Mouse (Mus musculus): ENCODE data around the gene Fbp1. TPM values are rescaled to one million over a fixed set of nuclear protein-coding genes. Genes with fewer than 3 reads are reported as not detected.
"Not testable (repeated sequence)": the region's sequence is repeated elsewhere in the genome, so short reads cannot be mapped to it uniquely, and the experiment has no call there.

Gene Fbp1
- total RNA-seq, 2 experiments from 2014 or later = 0.20 to 0.70 TPM

DNA sequence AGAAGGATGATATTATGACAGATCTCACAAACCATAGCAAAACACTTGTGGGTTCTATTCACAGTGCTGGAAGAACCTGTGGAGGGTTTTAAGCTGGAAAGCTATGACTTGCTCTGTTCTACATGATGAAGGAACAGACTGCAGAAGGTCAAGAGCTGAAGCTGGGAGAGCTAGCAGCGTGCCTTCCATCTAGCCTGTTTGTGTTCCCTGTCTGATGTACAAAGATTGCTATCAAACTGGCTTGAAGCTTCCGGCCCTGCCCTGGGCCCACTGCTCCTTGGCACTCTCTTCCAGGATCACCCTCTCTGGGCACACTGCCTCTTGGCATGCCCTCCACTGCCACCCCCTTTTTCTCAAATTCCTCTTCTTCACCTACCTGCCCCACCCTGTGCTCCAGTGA lies 1.2 kb upstream of the Fbp1 start:
- ATAC-seq (ENCODE audit: poor library complexity, severe bottlenecking) = no peak

DNA sequence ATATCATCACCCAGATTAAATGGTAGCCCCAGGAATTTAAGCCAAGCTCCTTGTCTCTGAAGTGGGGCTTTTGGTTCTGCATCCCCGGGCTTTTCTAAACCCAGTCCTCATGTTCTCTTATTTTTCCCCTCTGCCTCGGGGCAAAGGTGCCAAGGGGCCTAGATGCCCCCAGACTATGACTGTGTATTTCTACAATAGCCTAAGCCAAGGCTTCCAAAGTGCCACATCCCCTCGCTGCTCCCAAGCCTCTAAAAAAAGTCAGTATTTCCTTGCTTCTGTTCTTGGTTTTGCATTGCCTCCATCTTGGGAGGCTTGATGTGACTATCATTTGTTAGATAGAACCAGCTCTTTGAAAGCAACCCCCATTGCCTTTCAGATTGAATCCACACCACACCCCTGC lies 3.5 kb downstream of the Fbp1 start:
- no peak for ATAC-seq (ENCODE audit: poor library complexity, severe bottlenecking)

DNA sequence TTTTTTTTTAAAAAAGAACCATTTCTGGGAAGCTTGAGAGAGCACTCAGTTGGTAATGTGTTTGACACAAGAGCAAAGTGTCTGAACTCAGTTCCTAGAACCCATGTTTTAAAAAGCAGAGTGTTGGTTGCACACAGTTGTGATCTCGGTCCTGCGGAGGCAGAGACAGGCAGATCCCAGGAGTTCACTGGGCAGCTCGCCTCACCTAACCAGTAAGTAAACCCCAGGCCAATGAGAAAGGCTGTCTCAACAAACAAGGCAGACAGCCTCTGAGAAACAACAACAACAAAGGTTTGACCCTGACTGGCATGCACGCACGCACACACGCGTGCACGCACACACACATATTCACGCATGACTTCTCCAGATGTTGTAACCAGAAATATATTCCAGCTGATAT lies 4.2 kb downstream of the Fbp1 start:
- no peak for ATAC-seq (ENCODE audit: poor library complexity, severe bottlenecking)

DNA sequence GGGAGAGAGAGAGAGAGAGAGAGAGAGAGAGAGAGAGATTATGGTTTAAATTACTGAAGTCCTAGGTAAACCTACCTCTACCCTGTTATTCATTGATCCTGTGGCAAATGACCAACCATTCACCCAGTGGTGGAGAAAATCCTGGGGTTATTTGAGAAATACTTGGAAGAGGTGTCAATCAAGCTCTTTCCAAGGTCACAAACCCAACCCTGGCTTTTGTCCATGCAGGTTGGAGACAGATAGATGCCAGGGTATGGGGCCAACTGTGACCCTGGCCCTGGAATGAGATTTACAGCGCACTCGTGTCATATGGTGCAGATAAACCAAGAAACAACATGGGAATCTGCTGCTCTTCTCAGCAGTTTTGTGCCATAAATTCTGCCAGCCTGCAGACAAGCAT lies 4.6 kb downstream of the Fbp1 start:
- ATAC-seq (ENCODE audit: poor library complexity, severe bottlenecking) = no peak

DNA sequence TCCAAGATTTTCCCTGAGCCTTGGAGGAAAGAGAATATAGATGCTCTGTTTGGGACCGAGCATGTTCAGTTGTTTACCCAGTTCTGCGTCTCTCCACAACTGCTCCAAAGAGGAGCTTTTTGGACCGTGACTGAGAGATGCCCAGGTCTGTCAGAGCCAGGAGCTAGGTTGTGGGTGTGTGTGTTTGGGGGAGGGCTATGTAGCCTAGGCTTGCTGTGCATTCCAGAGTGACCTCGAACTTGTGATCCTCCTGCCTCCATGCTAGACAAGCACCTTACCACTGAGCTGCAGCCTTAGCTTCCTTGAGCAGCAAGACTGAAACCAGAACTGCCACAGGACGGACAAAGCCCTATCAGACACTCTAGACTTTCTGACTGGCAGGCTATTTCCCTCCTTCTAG lies 5.2 kb downstream of the Fbp1 start:
- no peak for ATAC-seq (ENCODE audit: poor library complexity, severe bottlenecking)

DNA sequence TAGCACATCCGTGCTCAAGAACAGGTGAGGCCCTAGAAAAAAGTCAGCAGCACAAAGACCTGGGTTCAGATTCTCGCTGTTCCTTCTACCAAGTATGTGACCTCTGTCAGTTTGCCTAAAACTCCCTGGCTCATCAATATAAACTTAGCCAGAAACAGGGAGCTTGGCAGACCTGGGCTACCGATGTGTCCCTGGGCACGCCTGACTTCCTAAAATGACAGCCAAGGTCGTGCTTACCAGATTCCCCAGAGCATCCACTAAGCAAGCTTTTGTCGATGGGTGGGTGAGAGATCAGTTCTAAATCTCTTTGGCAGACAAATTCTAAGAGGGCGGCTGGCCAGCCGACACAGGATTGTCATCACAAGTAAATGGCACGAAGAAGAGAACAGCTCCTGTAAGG lies 6.7 kb downstream of the Fbp1 start:
- ATAC-seq (ENCODE audit: poor library complexity, severe bottlenecking) = no peak

GRCm38 (mm10) chr13:62879831-62880615 lies 8.1 kb downstream of the Fbp1 start:
- peak; percentile 91 for ATAC-seq (ENCODE audit: poor library complexity, severe bottlenecking)

DNA sequence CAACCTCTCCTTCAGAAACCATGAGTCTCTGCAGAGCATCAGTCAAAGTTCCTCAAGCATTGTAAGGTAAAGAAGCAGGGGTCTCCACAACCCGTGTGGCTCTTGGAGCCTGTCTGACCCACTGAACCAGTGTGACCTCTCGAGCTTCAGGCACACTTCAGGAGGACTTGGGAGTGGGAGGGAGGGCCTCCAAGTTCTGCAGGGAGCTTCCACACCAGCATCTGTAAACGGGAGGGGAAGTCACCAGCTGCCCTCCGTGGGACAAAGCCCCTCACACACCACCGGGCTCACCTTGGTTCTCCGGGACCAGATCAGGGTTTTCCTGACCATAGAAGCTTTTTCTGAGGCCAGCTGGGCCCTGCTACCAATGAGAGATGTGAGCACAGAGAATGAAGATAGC lies 8.7 kb downstream of the Fbp1 start:
- ATAC-seq (ENCODE audit: poor library complexity, severe bottlenecking) = peak; percentile 10; the same call in 1 of the 2 replicates

- no peak for ATAC-seq (ENCODE audit: poor library complexity, severe bottlenecking)
These were observed 10.8 kb downstream of the Fbp1 start for GRCm38 (mm10) chr13:62877247-62877646.

- no peak for ATAC-seq (ENCODE audit: poor library complexity, severe bottlenecking)
These were observed 12.0 kb downstream of the Fbp1 start for GRCm38 (mm10) chr13:62876111-62876510.

DNA sequence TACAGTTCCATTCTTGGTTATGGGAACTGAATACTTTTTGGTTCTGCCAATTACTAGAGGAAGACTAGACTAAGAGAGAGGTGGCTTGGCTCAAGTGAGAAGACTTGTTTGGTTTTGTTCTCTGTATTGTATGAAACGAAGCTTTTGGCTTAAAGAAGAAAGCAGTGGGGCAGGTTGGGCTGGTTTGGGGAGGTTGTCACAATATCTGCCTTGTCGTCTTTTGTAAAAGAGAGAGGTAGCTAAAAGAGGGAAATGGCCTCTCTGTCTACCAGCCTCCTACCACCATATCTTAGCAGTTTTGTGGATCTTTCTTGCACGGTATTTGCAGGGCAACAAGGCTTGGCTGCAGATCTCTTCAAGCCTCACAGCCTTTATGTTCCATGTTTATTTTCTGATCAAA lies 15.8 kb downstream of the Fbp1 start:
- ATAC-seq (ENCODE audit: poor library complexity, severe bottlenecking) = no peak

- no peak for ATAC-seq (ENCODE audit: poor library complexity, severe bottlenecking)
These were observed 17.5 kb downstream of the Fbp1 start for GRCm38 (mm10) chr13:62870605-62871004.

- ATAC-seq (ENCODE audit: poor library complexity, severe bottlenecking) = no peak
These were observed 21.3 kb downstream of the Fbp1 start for GRCm38 (mm10) chr13:62866817-62867216.

DNA sequence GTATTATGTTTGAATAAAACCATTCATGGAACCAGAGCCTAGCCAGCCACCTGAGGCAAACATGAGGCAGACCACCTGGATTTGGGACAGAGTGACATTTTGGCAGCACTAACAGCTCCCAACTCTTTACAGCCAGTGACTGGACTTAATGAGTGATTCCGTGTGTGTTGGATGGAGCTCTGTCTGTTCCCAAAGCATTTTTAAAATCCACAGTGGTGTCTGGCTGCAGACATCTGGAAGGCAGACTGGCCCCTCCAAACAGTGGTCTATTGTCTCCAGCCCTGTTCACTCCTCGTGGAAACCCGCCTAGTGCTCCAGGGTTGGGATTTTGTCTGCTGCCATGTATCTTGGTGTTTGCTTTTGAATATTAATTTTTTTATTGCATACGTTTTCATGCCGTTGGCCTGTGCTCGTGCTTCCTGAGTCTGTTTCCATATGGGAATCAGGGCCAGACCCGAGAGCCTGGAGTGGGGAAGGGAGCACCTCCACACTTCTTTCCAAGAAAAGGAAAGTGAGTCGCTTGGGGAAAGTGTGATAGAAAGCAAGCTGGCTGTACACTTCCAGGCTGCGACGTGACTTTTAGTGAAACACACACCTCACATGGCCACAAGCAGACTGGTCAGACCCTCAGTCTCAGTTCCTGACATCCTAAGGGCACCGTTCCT lies 22.3 kb downstream of the Fbp1 start:
- no peak for ATAC-seq (ENCODE audit: poor library complexity, severe bottlenecking)

- ATAC-seq (ENCODE audit: poor library complexity, severe bottlenecking) = no peak
These were observed 24.3 kb downstream of the Fbp1 start for GRCm38 (mm10) chr13:62863771-62864170.

GRCm38 (mm10) chr13:62862875-62863274 lies 25.2 kb downstream of the Fbp1 start:
- ATAC-seq (ENCODE audit: poor library complexity, severe bottlenecking) = no peak

- no peak for ATAC-seq (ENCODE audit: poor library complexity, severe bottlenecking)
These were observed 28.0 kb downstream of the Fbp1 start for GRCm38 (mm10) chr13:62860068-62860467.

DNA sequence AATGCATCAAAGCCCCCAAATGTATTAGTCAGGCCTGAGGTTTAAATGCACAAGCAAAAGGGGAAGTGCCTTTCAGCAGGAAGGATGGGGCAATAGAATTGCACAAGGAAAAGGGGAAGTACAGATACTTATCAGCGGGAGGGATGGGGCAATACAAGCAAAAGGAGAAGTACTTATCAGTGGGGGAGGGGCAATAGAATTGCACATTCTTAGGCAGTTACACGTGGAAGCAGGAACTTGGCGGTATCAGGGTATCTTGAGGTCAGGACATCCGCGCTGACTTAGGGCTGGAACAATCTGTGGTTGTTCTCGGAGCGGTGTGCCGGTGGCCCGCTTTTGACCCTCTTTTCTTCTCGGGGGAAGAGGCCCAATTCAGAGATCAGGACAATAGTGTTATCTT lies 28.8 kb downstream of the Fbp1 start:
- ATAC-seq (ENCODE audit: poor library complexity, severe bottlenecking) = not testable (repeated sequence)

- no peak for ATAC-seq (ENCODE audit: poor library complexity, severe bottlenecking)
These were observed 29.9 kb downstream of the Fbp1 start, which contains the start of gene Fbp2 for GRCm38 (mm10) chr13:62857941-62858915. Fbp2 (minus strand) TSS chr13:62858422.

DNA sequence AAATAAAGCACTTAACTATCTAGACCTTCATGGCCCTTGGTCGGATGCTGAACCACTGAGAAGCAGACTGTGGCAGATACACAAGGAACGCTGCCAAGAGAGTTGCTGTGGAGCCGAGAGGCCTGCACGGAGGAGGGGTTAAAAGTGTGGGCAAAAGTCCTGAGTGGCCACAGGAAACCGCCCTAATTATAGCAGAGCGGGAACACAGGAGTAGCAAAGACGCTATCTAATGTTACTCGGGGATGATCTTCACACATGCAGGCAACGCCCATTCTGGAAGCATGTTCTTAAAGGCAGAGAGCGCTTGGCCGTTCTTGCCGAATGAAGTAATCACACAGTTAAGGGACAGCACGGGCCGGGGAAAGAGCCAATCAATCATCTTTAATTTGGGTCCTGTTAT lies 31.2 kb downstream of the Fbp1 start:
- ATAC-seq (ENCODE audit: poor library complexity, severe bottlenecking) = no peak

DNA sequence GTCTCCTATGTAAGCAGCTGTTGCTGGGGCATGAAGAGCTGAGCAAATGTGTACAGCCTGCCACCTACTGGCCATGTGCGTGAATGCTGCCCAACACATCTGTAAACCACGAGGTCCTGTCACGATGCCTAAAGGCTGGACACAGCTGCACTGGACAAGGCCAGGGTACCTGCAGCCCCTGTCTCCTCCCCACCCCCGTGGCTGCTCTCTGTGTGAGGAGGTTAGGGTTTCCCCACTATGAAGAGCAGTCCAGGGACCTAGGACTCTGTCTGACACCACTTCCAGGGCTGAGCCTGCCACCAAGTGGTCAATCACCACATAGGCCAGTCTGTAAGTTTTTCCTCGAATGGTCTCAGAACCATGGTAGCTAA lies 31.8 kb downstream of the Fbp1 start:
- peak; percentile 94 for ATAC-seq (ENCODE audit: poor library complexity, severe bottlenecking)
